Mouse (Mus musculus) right cerebral cortex, postnatal 10 days (tissue): ENCODE measurements around the gene Traf1.

Source experiments
- DNase-seq, 2 experiments: peaks; one replicate each; pipeline ENCODE4 v3.0.0; 2021; ENCODE audit warnings: low spot score in 2 of 2

Traf1 gene

DNA sequence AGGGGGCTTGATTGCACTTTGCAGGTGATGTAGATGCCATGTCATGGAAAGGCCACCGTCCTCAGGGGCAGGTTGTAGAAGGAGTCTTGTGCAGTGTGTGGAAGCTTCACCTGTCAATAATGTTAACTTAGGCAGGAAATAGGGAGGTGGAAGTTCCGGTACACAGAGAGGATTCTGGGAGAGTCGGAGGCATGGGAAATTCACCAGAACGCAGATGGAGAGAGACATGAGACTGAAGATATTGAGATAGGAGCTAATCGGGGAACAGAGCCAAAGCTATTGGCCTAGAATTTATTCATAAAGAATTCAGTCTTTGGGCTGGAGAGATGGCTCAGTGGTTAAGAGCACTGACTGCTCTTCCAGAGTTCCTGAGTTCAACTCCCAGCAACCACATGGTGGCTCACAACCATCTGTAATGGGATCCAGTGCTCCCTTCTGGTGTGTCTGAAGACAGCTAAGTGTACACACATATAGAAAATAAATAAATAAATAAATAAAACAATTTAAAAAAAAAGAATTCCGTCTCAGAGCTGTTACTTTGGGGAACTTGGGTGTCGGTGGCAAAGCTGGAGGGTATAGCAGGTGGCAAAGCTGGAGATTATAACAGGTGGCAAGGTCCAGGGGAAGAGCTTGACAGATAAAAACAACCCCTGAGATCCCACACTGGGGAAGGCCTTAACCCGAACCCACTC lies 4.8 kb upstream of the Traf1 start:
- no peak for DNase-seq

DNA sequence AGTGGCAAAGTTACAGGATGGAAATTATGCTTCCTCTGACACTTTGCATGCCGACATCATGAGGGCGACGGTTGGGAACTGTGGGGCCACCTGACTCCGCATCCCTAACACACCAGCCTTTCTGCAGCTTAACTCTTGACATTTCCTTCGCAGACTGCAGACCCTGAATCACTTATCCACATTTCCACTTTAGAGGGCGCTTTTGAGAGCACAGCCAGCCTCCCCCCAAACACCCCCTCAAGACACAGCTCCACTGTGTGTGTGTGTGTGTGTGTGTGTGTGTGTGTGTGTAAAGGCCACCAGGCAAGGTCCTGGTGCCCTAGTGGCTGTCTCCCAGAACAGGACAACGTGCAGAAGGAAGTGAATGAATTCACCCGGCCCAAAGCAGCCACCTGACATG lies 4.2 kb upstream of the Traf1 start:
- DNase-seq = no peak

DNA sequence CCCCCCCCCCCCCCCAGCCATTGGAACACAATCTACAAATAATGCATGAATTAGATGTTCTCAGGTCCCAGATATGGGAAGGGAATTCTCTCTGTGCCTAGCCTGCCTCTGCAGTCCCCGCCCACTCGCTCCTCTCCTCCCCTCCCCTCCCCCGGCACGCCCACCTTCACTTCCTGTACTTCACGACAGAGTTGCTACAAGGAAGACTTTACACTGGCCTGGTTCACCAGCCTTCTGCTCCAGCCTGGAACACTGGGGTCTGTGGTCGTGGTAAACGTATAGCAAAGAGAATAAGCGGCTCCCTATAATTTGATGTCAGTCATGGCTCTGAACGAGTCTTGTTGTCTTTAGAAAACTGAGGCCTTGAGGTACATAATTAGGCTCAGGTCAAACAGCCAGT lies 3.7 kb upstream of the Traf1 start:
- DNase-seq = no peak

DNA sequence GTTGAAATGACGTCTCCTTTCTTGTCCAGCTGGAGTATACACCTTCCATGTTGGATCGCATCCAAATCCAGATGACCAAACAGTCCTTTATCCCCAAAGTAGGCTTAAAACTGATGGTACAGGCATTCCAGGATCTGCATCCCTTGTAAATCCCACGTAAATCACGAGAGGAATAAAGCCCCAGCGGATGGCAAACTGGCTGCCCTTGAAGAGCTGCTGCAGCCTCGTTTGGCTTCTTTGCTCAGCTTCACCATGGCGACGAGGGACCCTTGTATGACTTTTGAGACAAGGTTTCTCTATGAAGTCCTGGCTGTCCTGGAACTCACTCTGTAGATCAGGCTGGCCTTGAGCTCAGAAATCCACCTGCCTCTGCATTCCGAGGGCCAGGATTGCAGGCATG lies 3.1 kb upstream of the Traf1 start:
- DNase-seq = no peak

DNA sequence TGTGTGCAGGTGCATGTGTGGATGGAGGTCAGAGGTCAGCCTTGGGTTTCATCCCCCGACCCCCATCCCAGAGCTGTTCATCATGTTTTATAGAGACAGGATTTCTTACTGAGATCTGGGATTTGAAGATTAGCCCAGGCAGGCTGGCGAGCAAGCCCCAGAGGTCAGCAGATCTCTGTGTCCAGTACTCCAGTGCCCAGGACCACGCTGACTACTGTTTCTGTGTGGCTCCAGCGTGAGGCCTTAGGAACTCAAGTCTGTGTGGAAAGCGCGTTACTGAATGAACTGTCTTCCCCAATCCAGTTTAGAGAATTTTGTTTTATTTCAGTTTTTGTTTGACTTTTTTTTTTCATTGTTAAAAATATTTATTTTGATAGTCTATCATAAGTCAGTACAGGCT lies 2.7 kb upstream of the Traf1 start:
- DNase-seq = no peak

DNA sequence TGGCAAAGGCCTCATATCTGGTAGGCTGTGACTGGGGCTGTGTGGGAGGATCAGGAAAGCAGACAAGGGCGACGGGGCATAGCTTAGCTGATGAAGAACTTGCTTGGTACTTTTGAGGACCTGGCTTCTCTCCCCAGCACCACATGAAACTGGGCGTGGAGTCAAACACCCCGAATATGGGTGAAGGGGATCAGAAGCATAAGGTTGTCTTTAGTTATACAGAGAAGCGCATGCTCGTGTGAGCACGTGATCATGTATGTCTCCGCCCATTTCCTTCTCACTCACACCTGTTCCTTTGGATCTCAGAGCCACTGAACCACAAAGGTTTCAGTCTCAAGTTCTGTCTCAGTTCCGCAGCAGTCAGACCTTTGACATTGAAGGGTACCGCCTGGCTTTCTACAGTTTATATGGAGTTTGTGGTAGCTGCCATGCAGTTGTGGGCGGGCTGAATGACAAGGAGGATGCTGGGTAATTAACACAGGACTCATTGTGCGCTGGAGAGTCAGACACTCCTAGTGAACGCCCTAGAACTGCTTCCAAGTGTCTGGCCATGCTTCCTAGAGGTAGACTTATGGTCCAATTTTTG lies 1.9 kb upstream of the Traf1 start:
- DNase-seq = no peak

DNA sequence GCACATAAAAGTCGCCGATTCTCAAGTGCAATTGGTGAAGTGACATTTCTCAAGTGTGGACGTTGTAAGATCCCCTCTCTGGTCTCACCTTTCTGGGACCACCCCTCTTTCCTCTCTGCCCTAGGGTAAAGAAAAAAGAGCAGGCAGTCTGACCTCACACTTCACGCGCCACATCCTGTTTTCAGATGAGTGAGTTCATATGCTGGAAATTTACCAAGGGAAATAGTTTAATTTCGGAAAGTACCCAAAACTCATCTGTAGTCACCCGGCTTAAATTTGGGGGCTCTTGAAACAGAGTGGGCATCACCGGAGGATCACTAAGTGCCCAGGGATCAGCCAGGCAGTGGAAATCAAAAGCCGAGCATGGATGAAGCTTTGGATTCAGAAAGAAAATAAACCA lies 1.3 kb upstream of the Traf1 start:
- DNase-seq = no peak

DNA sequence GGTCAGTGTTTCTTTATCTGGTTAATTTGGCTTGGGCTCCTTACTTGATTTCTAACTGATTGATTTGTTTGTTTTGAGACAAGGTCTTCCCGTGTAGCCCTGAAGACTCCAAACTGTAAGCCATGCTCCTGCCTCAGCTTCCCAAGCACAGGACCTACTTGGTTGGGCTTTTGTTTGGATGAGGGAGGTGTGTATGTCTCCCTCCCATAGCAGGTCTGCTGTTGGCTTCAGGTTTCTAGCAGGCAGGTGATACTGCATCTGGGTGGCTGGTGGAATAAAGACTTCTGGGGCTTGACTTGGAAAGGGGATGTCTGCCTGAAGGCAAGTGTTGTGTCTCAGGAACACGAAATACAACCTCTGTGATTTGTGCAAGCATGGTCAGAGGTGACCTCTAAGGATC lies 639 bp upstream of the Traf1 start:
- no peak for DNase-seq

DNA sequence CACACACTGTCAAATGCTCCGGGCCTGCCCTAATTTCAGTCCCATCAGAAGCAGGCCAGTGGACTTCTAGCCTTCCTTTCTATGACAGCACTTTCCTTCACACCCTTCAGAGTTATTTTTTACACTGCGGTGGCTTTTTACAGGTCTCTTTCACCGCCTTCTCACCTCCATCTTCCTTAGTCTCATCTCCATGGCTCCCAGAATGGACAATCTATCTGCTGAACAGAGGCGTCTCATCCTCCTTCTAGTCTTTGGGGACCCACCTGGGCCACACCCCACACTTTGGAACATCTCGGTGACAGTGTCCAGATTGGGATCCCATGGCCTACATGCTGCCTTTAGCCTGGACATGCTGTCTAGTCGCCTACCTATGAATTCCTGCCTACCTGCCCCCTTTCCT lies 606 bp downstream of the Traf1 start:
- no peak for DNase-seq

DNA sequence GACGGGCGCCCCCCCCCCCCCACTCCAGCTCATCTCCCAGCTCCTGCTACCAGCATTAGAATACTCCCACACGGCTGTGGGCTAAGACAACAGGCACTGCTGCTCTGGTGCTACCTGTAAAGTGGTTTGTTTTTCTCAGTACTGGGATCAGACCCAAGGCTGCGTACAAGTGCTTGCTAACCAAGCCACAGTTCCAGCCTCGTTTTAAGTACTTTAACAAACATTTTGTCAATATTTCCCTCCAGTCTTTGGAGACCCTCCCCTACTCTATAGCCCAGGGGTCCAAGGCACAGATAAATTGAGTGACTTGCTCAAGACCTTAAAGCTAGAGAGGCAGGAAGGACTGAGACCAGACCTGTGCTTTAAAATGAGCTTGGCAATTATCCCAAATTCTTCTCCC lies 1.1 kb downstream of the Traf1 start:
- DNase-seq = no peak

DNA sequence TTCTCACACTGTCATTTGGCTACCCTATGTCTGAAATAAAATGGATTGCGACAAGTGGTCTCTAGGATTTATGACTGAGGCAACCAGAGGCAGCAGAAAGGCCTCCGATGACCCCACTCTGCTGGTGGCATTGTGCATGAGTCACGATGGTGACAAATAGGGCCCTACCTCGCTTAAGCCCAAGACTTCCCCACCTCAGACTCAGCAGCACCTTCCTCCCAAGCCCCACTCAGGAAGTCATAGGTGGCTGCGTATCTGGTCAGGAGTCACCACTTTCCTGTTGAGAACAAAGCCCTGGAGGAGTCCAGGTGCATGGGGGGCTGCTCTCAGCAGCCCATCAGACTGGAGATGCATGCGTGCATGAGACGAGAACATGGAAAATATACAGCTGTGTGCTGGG lies 3.0 kb downstream of the Traf1 start:
- no peak for DNase-seq

DNA sequence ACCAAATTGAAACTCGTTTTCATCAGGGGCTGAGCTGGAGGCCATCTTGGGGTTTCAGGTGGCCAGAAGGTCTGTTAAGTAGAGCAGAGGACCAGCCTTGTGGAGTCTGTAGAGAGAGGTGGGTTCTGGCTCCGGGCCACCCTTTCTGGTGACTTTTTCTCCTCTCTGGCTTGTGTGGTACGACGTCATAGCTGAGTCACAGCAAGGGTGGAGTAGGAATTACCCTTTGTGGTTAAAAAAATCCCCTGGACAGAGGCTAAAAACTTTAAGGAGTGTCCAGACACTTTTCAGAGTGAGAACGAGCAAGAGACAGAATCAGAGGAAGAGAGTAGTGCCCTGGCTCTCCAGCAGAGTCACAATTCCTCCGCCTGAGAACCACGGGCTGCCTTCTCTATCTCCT lies 3.5 kb downstream of the Traf1 start:
- DNase-seq = no peak

DNA sequence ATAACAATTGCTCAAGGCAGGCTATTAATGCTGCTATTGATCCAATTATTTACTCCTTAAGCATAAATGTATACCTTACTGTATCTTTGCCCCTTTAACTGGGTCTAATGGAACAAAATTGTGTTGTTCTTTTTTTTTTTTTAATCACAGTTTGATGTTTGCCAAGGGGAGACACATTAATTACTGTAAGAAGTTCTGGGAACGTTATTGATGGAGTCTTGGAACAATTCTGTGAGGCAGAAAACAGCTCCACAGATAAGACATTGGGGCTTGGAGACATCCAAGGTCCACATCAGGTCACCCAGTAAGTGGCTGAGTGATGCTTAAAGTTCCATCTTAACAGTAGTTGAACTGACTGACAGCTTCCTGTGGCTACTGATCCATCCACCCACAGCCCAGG lies 4.2 kb downstream of the Traf1 start:
- no peak for DNase-seq

DNA sequence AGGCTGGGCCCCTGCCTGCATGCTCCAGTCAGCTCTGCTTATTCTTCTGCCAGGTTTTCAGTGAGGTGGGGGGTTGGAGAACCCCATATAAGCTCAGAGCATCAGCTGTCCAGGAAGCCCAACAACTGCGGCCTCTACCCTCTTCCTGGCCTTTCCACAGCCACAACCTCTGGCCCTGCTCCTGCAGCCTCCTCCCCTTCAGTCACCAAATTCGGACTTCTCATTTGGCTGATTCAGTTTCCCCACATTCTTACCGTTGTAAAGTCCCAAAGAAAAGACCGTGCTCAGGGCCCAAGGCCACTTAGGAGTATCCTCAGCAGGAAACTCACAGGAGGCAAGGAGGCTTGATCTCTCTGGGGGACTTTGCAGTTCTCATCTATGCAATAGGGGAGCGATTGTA lies 4.6 kb downstream of the Traf1 start:
- no peak for DNase-seq

DNA sequence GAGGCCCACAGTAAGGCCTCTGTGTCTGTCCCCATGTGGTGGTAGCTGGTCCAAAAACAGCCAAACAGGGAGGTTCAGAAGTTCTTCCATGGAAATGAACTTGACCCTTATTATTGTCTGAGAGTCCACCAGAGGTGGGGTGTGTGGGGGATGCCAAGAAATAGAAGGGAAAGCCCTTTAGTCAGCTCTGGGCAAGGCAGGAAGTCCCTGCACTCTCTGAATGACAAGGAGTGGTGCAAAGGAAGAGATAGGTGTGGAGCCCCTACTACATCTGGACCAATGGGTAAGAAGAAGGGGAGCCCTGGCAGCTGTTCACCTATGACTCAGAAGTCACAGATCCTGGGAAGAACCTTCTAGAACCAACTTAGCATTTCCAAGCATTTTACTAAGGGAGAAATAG lies 7.2 kb downstream of the Traf1 start:
- no peak for DNase-seq

DNA sequence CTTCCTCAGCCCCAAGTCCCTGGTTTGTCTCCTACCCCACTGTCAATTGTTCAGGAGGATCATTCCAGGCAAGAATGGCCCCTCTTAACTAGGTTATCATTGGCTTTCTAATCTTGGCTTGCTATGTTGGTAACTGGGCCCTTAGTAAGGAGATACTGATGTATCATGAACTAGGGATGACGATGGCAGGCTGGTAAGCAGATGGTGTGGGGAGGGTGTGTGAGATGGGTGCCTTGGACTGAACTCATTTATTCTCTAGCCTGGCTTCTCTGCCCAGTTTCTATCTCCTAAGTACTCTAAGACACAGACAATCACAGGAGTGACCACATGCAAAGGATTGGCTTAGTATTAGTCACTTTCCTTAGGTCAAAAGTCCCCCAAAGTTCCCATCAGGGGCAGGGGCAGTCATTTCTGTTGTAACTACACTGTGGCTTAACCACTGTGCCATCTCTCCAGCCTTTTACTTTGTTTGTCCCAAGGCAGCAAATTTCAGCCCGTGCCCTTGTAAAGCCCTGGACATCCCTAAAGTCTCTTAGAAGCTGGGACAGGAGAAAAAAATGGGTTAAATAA lies 7.9 kb downstream of the Traf1 start:
- no peak for DNase-seq

DNA sequence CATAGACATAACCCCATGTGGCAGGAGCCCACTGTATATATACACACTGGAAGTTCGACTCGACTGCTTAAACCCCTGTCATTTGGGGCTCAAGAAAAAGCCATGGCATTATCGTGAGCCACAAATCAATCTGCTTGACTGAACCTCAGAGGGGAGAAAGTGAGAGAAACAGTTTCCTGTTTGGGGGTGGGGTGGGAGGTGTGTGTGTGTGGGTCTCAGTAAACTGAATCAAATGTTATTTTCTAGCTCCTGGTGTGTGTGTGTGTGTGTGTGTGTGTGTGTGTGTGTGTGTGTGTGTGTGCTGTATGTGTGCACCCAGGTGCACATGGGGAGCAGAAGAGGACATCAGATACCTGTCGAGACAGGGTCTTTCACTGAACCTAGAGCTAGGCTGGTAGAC lies 8.6 kb downstream of the Traf1 start:
- no peak for DNase-seq

DNA sequence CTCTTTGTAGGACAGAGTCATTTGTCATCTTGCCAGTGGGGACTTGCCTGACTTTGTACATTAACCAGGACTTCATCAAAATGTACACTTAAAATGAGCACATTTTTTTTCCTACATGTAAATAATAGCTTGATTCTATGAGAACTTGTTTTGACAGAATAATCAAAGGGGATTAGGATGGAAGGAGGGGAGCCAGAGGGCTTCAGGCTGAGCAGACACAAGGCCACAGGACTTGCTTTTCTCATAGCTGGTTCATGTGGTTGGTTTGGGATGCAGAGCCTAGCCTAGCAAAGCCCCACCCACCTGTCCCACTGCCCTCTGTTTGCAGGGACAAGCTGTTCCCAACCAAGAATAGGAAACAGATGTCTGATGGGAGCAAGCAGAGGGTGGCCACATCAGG lies 10.1 kb downstream of the Traf1 start:
- no peak for DNase-seq

DNA sequence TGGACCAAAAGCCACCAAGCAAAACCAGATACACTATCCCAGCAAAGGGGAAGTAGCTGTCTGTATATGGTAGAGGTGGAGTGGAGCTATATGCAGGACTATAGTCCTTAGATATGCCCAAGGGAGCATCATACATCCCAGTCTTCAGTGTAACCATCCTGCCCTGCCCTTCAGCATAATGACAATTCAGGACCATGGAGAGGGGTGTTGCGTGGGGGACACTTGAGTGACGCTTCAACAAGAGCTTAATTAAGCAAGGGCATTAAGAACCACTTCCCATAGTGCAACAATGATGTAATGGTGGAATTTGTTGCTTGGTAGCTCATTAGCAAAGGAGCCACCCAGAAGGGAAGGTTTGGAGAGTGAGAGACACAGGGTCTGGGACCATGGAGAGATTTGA lies 12.9 kb downstream of the Traf1 start:
- no peak for DNase-seq

DNA sequence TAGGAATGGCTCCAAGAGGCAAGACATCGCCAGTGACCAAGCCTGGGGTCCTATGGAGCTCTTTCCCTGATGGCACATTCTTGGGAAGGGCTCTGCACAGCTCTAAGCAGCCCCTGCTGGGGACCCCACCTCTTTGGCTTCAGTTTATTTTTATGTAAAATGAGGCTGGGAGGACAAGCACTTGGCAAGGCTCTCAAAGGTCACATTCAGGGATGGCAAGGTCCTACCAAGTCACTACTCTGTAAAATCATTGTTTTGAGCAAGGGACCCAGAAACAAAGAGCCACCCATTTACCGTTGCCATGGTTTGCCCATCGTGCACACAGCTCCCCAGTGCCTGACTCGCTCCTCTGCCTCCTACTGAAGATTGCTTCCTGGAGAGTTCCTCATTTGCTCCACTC lies 15.5 kb downstream of the Traf1 start:
- DNase-seq = no peak

DNA sequence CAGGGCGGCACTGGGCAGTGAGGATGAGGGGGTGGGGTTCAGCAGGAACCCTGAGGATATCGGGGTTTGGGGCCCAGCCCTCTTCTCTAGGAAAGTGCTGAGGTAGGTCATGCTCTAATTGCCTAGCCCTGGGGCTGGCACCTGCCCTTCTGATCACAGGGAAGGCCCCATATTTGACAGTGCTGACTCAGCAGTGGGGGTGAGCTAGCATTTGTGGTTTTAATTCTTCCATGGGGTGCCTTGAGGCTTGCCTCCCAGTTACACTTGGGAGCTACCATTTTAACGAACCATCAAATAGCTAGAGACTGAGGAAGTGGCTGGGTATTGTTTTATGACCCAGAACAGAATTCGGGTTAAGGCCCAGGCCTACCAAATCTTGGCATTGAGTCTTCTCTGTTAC lies 16.0 kb downstream of the Traf1 start:
- no peak for DNase-seq

DNA sequence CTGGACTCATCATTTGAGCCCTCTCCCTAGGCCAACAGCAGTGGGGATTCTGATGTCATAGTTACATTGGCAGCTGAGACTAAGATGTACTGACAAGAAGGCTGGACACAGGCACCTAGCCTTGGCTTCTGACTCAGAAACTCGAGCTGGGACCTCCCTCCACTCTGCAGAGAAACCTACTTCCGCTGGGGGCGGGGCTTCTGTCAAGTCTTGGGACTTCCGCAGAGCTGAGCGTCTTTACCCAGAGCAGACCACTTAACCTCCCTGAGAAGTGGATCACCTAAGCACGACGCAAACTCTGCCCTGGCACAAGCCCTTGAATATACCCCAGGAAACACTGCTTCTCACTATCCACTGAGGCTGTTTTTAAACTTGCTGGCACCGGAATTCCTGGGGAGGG lies 16.8 kb downstream of the Traf1 start:
- peak in 1 of 2 experiments; percentile 40 for DNase-seq

DNA sequence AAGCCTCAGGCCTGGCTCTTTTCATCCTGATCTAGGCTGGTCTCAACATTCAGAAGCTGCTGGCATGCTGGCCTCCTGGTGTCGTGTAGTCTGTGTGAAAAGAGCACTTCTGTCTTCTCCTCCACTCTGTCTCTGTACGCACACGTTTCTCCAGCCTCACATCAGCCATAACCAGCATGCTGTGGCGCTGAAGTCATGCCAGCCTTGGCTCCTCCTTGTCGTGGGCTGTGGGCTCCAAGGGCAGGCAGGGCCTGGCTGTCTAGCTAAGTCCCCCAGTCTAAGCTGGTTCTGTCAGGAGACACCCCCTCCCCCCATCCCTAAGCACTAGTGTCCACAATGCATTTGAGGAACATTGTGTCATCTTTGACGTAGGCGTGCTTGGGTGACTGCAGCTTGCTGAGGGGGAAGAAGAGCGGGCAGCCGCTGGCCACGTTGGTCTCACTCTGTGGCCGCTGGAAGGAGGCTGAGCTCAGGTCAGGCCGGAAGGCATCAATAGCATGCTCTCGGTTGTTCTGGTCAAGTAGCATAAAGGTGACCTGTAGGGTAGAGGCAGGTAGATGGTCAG lies 17.9 kb downstream of the Traf1 start:
- DNase-seq = peak in 1 of 2 experiments; percentile 26
